Mouse (Mus musculus) kidney, postnatal 25 days (tissue): ENCODE data around the gene Slit3.

ENCODE experiments used
- DNase-seq, 2 experiments: peaks; one replicate each; pipeline ENCODE4 v3.0.0; 2021; ENCODE audit warnings: mixed read lengths in 2 of 2

Slit3 gene

GRCm38 (mm10) chr11:35203673-35204072, 82.6 kb downstream of the Slit3 start:
- DNase-seq: no peak

- DNase-seq: no peak
Measured at GRCm38 (mm10) chr11:35204084-35204483, 83.1 kb downstream of the Slit3 start.

DNA sequence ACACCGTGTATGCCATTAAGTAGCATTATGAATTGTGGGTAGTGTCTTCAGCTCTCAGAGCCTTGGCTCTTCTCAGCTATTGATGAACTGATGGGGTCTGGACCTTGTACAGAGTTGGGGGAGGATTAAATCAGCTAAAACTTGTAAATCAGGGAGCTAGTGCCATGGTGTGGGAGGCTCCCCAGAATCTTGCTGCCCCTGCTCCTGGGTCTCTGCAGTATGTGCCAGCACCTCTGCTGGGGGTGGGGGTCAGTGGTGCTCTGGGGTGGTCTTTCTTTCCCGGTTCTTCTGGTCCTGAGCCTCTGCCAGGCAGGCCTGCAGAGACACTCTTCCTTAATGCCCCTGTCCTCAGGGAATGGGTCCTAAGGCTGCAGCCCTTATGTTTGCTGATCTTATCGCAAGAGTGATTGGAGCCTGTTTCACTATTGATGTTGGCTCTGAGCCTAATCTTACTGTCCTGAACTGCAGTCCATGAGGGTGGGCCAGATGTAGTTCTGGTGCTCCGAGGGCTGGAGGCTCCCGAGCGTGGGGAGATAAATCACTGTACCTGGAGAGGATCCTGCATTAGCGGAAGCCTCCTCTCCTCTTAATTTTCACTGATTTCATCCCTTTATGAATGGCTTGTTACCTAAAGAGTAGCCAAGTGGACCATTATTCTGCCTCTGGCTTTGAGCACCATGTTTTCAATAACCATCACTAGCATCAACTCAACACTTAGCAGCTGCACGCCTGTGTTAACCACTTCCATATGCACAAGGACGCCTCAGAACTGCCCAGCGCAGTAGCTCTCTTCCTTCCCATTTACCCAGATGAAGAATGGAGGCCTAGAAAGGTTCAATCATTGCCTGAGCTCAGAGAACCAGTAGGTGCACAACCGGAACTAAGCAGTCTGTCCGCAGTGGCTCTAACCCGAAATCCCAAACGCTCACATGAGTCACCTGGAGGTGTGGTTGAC, 90.0 kb downstream of the Slit3 start:
- DNase-seq: no peak

- no peak for DNase-seq
Measured at GRCm38 (mm10) chr11:35224025-35224424, 103.0 kb downstream of the Slit3 start.

- peak; percentile 66 to 76 for DNase-seq
Measured at GRCm38 (mm10) chr11:35231361-35232090, 110.5 kb downstream of the Slit3 start.

- peak; percentile 55 to 84 for DNase-seq
Measured at GRCm38 (mm10) chr11:35232321-35232720, 111.3 kb downstream of the Slit3 start.

- no peak for DNase-seq
Measured at GRCm38 (mm10) chr11:35241379-35241778, 120.4 kb downstream of the Slit3 start.

GRCm38 (mm10) chr11:35243597-35243996, 122.6 kb downstream of the Slit3 start:
- no peak for DNase-seq

- DNase-seq: no peak
Measured at GRCm38 (mm10) chr11:35244526-35244925, 123.5 kb downstream of the Slit3 start.

GRCm38 (mm10) chr11:35246623-35247022, 125.6 kb downstream of the Slit3 start:
- no peak for DNase-seq

DNA sequence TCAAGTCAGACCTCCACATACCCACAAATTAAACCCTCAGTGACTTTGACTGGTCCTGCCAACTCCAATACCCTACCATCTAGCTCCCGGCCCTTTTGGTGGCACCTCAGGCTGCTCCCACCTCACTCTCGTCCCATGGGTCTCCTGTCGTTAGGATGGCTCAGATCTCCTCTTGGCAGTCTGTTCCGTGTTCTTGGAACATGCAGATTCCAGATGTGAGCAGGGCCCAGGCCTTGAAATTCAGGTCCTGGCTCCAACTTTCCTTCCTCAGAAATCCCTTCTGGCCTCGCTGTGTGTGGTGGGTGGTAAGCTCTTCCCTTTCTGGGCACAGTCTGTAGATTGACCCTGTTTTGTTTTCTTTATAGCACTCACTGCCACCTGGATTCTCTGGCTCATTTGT, 127.1 kb downstream of the Slit3 start:
- DNase-seq: no peak

GRCm38 (mm10) chr11:35250871-35251418, 129.9 kb downstream of the Slit3 start:
- no peak for DNase-seq

- DNase-seq: no peak
Measured at GRCm38 (mm10) chr11:35251910-35252309, 130.9 kb downstream of the Slit3 start.

GRCm38 (mm10) chr11:35257351-35257750, 136.3 kb downstream of the Slit3 start:
- no peak for DNase-seq

GRCm38 (mm10) chr11:35261562-35262087, 140.6 kb downstream of the Slit3 start:
- no peak for DNase-seq

DNA sequence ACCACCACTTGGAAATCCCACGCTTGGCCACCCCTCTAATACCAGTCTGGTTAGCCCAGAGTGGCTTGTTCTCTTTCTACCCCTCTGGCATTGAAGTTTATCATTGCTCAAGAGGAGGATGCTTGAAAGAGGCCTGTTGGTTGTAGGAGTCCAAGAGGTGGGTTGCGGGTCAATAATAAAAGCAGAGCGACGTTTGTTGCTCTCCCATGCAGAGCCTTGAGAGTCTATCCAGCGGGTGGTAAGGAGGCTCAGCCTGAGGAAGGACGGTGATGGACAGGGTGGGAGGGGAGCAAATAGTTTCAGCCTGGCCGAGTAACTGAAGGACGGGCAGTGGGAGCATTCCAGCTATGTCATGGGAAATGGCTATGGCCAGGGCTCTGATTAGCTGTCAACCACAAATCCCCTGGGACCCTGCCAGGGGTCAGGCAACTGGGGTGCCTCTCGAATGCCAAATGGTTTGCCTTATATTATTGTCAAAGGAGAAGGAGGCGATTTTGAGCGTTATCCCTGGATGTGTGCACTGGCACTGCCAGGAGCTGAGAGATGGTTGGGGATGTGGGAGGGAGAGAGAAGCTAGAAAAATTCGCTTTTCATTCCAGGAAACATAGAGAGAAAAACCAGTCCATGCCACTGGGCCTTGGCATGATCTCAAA, 141.4 kb downstream of the Slit3 start:
- no peak for DNase-seq

DNA sequence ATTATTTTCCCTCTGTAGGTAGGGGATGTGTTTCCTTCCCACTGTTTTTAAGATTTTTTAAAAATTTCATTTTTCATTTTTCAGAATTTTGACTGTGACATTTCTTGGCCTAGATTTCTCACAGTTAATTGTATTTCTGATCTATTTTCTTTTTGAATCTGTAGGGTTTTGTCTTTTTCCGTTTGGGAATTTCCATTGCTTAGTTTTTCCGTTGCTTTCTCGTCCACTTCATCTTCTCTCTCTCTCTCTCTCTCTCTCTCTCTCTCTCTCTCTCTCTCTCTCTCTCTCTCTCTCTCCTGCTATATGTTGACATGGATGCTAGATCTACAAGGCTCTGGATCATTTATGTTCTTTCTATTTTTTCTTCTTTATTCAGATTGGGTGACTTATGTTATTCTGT, 143.7 kb downstream of the Slit3 start:
- DNase-seq: no peak

GRCm38 (mm10) chr11:35270396-35270795, 149.4 kb downstream of the Slit3 start:
- peak; percentile 47 to 63 for DNase-seq

GRCm38 (mm10) chr11:35273416-35273815, 152.4 kb downstream of the Slit3 start:
- peak; percentile 47 to 61 for DNase-seq

GRCm38 (mm10) chr11:35274036-35274435, 153.0 kb downstream of the Slit3 start:
- DNase-seq: no peak

GRCm38 (mm10) chr11:35275300-35275699, 154.3 kb downstream of the Slit3 start:
- no peak for DNase-seq

- no peak for DNase-seq
Measured at GRCm38 (mm10) chr11:35276001-35276400, 155.0 kb downstream of the Slit3 start.
